Mouse (Mus musculus): ENCODE results near the gene Tmprss11a.

DNA sequence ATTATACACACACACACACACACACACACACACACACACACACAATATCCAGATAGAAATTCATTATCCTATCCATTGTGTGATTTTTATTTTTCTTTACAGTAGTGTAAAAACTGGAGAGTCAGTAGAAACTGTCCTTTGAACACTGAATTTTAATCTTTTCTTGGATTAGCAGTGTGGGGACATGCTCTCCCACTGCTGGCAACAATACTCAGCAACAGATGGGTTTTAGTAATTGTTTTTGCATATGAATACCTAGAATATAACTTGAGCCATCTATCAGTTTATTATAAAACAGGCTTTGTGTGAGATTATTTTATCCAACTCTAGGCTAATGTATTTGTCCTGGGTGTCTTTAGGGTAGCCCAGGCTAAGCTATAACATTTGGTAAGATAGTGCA is 30.2 kb downstream of the Tmprss11a start:
- no peak for TF ChIP-seq CTCF (IDR thresholded peaks at IDR 0.05; ENCODE audit: control insufficient read depth, insufficient read depth, low read length)
- TF ChIP-seq POLR2A (IDR thresholded peaks at IDR 0.05; ENCODE audit: borderline replicate concordance, control insufficient read depth, low read depth, low read length): no peak
